12 mouse cellular contexts compared by ENCODE assay signal in genomic region chrX:168325161-168325560, GRCm38 (mm10).
DNase-seq lines count a peak whose midpoint lies in the region.
"Had no signal": no experiment of that assay in that cellular context is flagged by ENCODE, and none has a peak within 500 bp of the region (broad histone marks: within the 10 kb centered on the region; RNA-seq: fewer than 3 reads in every experiment).

No protein-coding gene starts in this region.

- intact Hi-C loops in left cerebral cortex, postnatal 4 days (cut with DNase I), result no loop called here

- peak; percentile 28 to 38 for DNase-seq in cerebellum, postnatal 14 days
- no peak for DNase-seq in cerebellum, adult 11 months
- peak; percentile 41 for DNase-seq in left cerebral cortex, postnatal 4 days
- no peak for DNase-seq in left cerebral cortex, adult 18-20 months (ENCODE audit: low spot score in 2 of 2)
- DNase-seq: adrenal gland, adult 2 months; adrenal gland, postnatal 10 days; adrenal gland, postnatal 25 days; cerebellum, adult 11-12 months; cerebellum, adult 8-10 months; cerebellum, adult 9-11 months; cerebellum, postnatal 36 days; embryo, embryonic 11 days had no signal

Comparison
In these comparisons a context has a peak if more than half of its experiments do, and no peak if none do; other contexts are left out.
1. DNase-seq: peak in cerebellum, postnatal 14 days (2 of 2) and left cerebral cortex, postnatal 4 days (single experiment); none in cerebellum, adult 11 months (single experiment) and left cerebral cortex, adult 18-20 months (0 of 2).